Mouse (Mus musculus): ENCODE measurements around the gene Tmeff1. TPM values are rescaled to one million over a fixed set of nuclear protein-coding genes. Genes with fewer than 3 reads are reported as not detected.

Gene Tmeff1
- polyA plus RNA-seq (2012; rRNA removed), result 299 and 321 TPM in 2 replicates

GRCm38 (mm10) chr4:48584421-48585240, at the start of gene Tmeff1:
Gene Tmeff1, plus strand, starts transcription at chr4:48585174.

GRCm38 (mm10) chr4:48539841-48540575, 45.0 kb upstream of the Tmeff1 start, which contains the start of gene Msantd3:
Gene Msantd3, plus strand, starts transcription at chr4:48539935.

GRCm38 (mm10) chr4:48663271-48663670, 78.3 kb downstream of the Tmeff1 start, which contains the start of gene Cavin4:
Gene Cavin4, plus strand, starts transcription at chr4:48663514.

Other genes with a start within 250 kb of the Tmeff1 start
- gene Tex10, start 111.7 kb upstream of the Tmeff1 start, polyA plus RNA-seq (2012; rRNA removed), result 30.4 and 31.4 TPM in 2 replicates
- gene Msantd3, start 45.2 kb upstream of the Tmeff1 start, polyA plus RNA-seq (2012; rRNA removed), result 44.3 and 45.2 TPM in 2 replicates
- 2.1 and 3.2 TPM in 2 replicates for gene Cavin4, start 78.3 kb downstream of the Tmeff1 start, polyA plus RNA-seq (2012; rRNA removed)

All from central nervous system, embryonic 18 days (tissue).